Mouse (Mus musculus) stomach, embryonic 16.5 days (tissue): ENCODE results near the gene Olfr1418. TPM values are rescaled to one million over a fixed set of nuclear protein-coding genes. Genes with fewer than 3 reads are reported as not detected.

ENCODE experiments used
- ATAC-seq: fragments of 200-750 bp; cut with Nextera tagmentation; 2 replicates; pipeline ENCODE4 v1.8.0; 2017; ENCODE audit warnings: moderate number of reproducible peaks, moderate TSS enrichment; ENCODE audit not compliant: insufficient read depth, low FRiP score
- H3K27ac ChIP-seq: fragments of 300-500 bp; sonication (generic); 2 replicates; pipeline ENCODE4 v1.5.1; 2014; ENCODE audit warnings: low read length
- H3K27me3 ChIP-seq: fragments of 300-500 bp; sonication (generic); 2 replicates; pipeline ENCODE4 v1.6.1; 2014; ENCODE audit warnings: low read length, control low read depth, mixed read lengths; ENCODE audit not compliant: control insufficient read depth, insufficient read depth
- H3K36me3 ChIP-seq: fragments of 300-500 bp; sonication (generic); 2 replicates; pipeline ENCODE4 v1.6.1; 2014; ENCODE audit warnings: low read length; ENCODE audit not compliant: control insufficient read depth, insufficient read depth
- H3K4me1 ChIP-seq: fragments of 300-500 bp; sonication (generic); 2 replicates; pipeline ENCODE4 v1.6.1; 2014; ENCODE audit warnings: low read length, control low read depth, mixed read lengths; ENCODE audit not compliant: control insufficient read depth, insufficient read depth
- H3K4me2 ChIP-seq: fragments of 300-500 bp; sonication (generic); 2 replicates; pipeline ENCODE4 v1.6.1; 2014; ENCODE audit warnings: low read depth, low read length, mixed read lengths
- H3K4me3 ChIP-seq: fragments of 300-500 bp; sonication (generic); replicated peaks from 2 replicates; pipeline ENCODE4 v1.5.1; 2014; ENCODE audit warnings: mild to moderate bottlenecking, low read length
- H3K9ac ChIP-seq: fragments of 300-500 bp; sonication (generic); 2 replicates; pipeline ENCODE4 v1.6.1; 2014; ENCODE audit warnings: low read length
- H3K9me3 ChIP-seq: fragments of 300-500 bp; sonication (generic); replicated peaks from 2 replicates; pipeline ENCODE4 v1.6.1; 2016; ENCODE audit warnings: low read length, control low read depth; ENCODE audit not compliant: control insufficient read depth
- WGBS: fragments of 180-500 bp; shearing (Covaris S2); extraction: QIAGEN DNeasy Blood & Tissue Kit; methylation state at CpG from one replicate; pipeline ENCODE4 v1.1.7; 2014; 5-methylcytosine and 5-hydroxymethylcytosine counted together
- polyA plus RNA-seq: library from polyadenylated mRNA; unstranded; fragments of >200 nt; fragmentation: Nextera tagmentation; extraction: Ambion mirVana; gene quantifications from 2 replicates; pipeline ENCODE4 v1.2.1, GENCODE M21; 2015

The Olfr1418 gene
- polyA plus RNA-seq, 1 experiment from 2014 or later, result not detected

- Histone ChIP-seq H3K4me1 (peaks cover 9% of the 10 kb centered on the region; the same call in 1 of the 2 replicates), H3K9ac (no peak overlapping the region), H3K27ac (no peak overlapping the region), H3K9me3 (no peaks in the 10 kb centered on the region), H3K4me2 (no peak overlapping the region), H3K4me3 (no peak overlapping the region), H3K36me3 (no peaks in the 10 kb centered on the region), H3K27me3 (no peaks in the 10 kb centered on the region)
- no peak for ATAC-seq
- WGBS, result 42% methylated on average over 4 of the region's 4 CpGs
Observed at GRCm38 (mm10) chr19:11823346-11824065, 37.4 kb downstream of the Olfr1418 start.

GRCm38 (mm10) chr19:11820211-11820610 lies 40.7 kb downstream of the Olfr1418 start:
- Histone ChIP-seq H3K4me1 (peaks cover 20% of the 10 kb centered on the region), H3K36me3 (no peaks in the 10 kb centered on the region), H3K9ac (peak overlapping the region; percentile 92), H3K9me3 (no peaks in the 10 kb centered on the region), H3K27ac (no peak overlapping the region), H3K27me3 (no peaks in the 10 kb centered on the region), H3K4me2 (peak overlapping the region; percentile 96), H3K4me3 (peak overlapping the region; percentile 87)
- WGBS, result 25% methylated on average over 6 of the region's 6 CpGs
- ATAC-seq, result no peak

- WGBS, result under 1% methylated on average over 15 of the region's 15 CpGs
- Histone ChIP-seq H3K27ac (no peak overlapping the region), H3K9ac (peak overlapping the region; percentile 92), H3K27me3 (no peaks in the 10 kb centered on the region), H3K36me3 (no peaks in the 10 kb centered on the region), H3K4me2 (peak overlapping the region; percentile 96), H3K9me3 (no peaks in the 10 kb centered on the region), H3K4me1 (peaks cover 20% of the 10 kb centered on the region), H3K4me3 (peak overlapping the region; percentile 87)
- ATAC-seq, result peak; percentile 54; the same call in 1 of the 2 replicates
Observed at GRCm38 (mm10) chr19:11819800-11820199, 41.1 kb downstream of the Olfr1418 start.

- Histone ChIP-seq H3K9ac (peak within 1 kb of the TSS; percentile 92), H3K4me2 (peak within 1 kb of the TSS; percentile 96), H3K27ac (peak within 1 kb of the TSS; percentile 86), H3K9me3 (no peaks in the 10 kb centered on the region), H3K27me3 (no peaks in the 10 kb centered on the region), H3K4me1 (peaks cover 20% of the 10 kb centered on the region), H3K4me3 (peak within 1 kb of the TSS; percentile 87), H3K36me3 (no peaks in the 10 kb centered on the region)
- WGBS, result under 1% methylated on average over 20 of the region's 20 CpGs
- ATAC-seq, result peak; percentile 8; the same call in 1 of the 2 replicates
Observed at GRCm38 (mm10) chr19:11819143-11819700, 41.6 kb downstream of the Olfr1418 start, which contains the start of gene Stx3. Stx3 (minus strand) TSS chr19:11819403.

- Histone ChIP-seq H3K36me3 (no peaks in the 10 kb centered on the region), H3K27me3 (no peaks in the 10 kb centered on the region), H3K4me2 (peak overlapping the region; percentile 96), H3K4me3 (peak overlapping the region; percentile 87), H3K9ac (peak overlapping the region; percentile 92), H3K27ac (peak overlapping the region; percentile 86), H3K4me1 (peaks cover 22% of the 10 kb centered on the region), H3K9me3 (no peaks in the 10 kb centered on the region)
- 1% methylated on average over 61 of the region's 83 CpGs for WGBS
- peak; percentile 92 for ATAC-seq
Observed at GRCm38 (mm10) chr19:11818199-11819142, 42.4 kb downstream of the Olfr1418 start.

GRCm38 (mm10) chr19:11817586-11817985 lies 43.3 kb downstream of the Olfr1418 start:
- ATAC-seq, result no peak
- Histone ChIP-seq H3K4me3 (peak overlapping the region; percentile 87), H3K9ac (peak overlapping the region; percentile 92), H3K9me3 (no peaks in the 10 kb centered on the region), H3K27ac (no peak overlapping the region), H3K4me1 (peaks cover 28% of the 10 kb centered on the region), H3K4me2 (peak overlapping the region; percentile 96), H3K27me3 (no peaks in the 10 kb centered on the region), H3K36me3 (no peaks in the 10 kb centered on the region)
- WGBS, result 15% methylated on average over 5 of the region's 5 CpGs

GRCm38 (mm10) chr19:11816706-11817105 lies 44.2 kb downstream of the Olfr1418 start:
- Histone ChIP-seq H3K9ac (no peak overlapping the region), H3K4me2 (0 out of 2 replicates have a peak overlapping the region, but pooled peaks have one; percentile 96), H3K9me3 (no peaks in the 10 kb centered on the region), H3K4me1 (peaks cover 28% of the 10 kb centered on the region), H3K4me3 (no peak overlapping the region), H3K27me3 (no peaks in the 10 kb centered on the region), H3K36me3 (no peaks in the 10 kb centered on the region), H3K27ac (no peak overlapping the region)
- WGBS, result 57% methylated on average over 6 of the region's 6 CpGs
- no peak for ATAC-seq

GRCm38 (mm10) chr19:11814742-11815333 lies 46.0 kb downstream of the Olfr1418 start:
- H3K27me3 ChIP-seq, result no peaks in the 10 kb centered on the region
- no peak overlapping the region for H3K4me3 ChIP-seq
- no peaks in the 10 kb centered on the region for H3K9me3 ChIP-seq
- no peak overlapping the region for H3K9ac ChIP-seq
- H3K27ac ChIP-seq, result no peak overlapping the region
- ATAC-seq, result no peak
- H3K4me1 ChIP-seq, result peaks cover 32% of the 10 kb centered on the region
- H3K36me3 ChIP-seq, result no peaks in the 10 kb centered on the region
- 69% methylated on average over 6 of the region's 6 CpGs for WGBS
- no peak overlapping the region for H3K4me2 ChIP-seq
